Mouse (Mus musculus): ENCODE measurements at regions not wholly inside any gene's neighbourhood (a gene's known extent, or its start where the extent isn't known, plus 50 kb on each side); places are given as distances from the start of the nearest gene placed in this dataset.

- no peak for DNase-seq
- 10% methylated on average over 8 of the region's 8 CpGs for WGBS
- no peak for TF ChIP-seq CTCF (IDR thresholded peaks at IDR 0.05; ENCODE audit: insufficient read depth, low read length)
- no peak for TF ChIP-seq POLR2A (IDR thresholded peaks at IDR 0.05; ENCODE audit: borderline replicate concordance, extremely low read depth, low read depth, low read length)
- no peak overlapping the region for H3K4me3 ChIP-seq (replicated peaks; ENCODE audit: extremely low read depth, low read depth, low read length)
- H3K4me1 ChIP-seq (ENCODE audit: control insufficient read depth, insufficient read depth, low read length) = no peaks in the 10 kb centered on the region
Measured at GRCm38 (mm10) chr7:36133658-36134143, 330.9 kb upstream of the Zfp507 start.

- TF ChIP-seq POLR2A (IDR thresholded peaks at IDR 0.05; ENCODE audit: borderline replicate concordance, extremely low read depth, low read depth, low read length) (no peak), CTCF (IDR thresholded peaks at IDR 0.05; ENCODE audit: insufficient read depth, low read length) (no peak)
- H3K4me1 ChIP-seq (ENCODE audit: control insufficient read depth, insufficient read depth, low read length) = no peaks in the 10 kb centered on the region
- no peak overlapping the region for H3K4me3 ChIP-seq (replicated peaks; ENCODE audit: extremely low read depth, low read depth, low read length)
- no peak for DNase-seq
- 78% methylated on average over 11 of the region's 11 CpGs for WGBS
Measured at GRCm38 (mm10) chr7:36133026-36133425, 330.2 kb upstream of the Zfp507 start.

- TF ChIP-seq POLR2A (IDR thresholded peaks at IDR 0.05; ENCODE audit: borderline replicate concordance, extremely low read depth, low read depth, low read length) = no peak
- no peak for TF ChIP-seq CTCF (IDR thresholded peaks at IDR 0.05; ENCODE audit: insufficient read depth, low read length)
- Histone ChIP-seq H3K4me1 (ENCODE audit: control insufficient read depth, insufficient read depth, low read length) (no peaks in the 10 kb centered on the region), H3K4me3 (replicated peaks; ENCODE audit: extremely low read depth, low read depth, low read length) (no peak overlapping the region)
- no peak for DNase-seq
- WGBS = 42% methylated on average over 1 of the region's 1 CpGs
Measured at GRCm38 (mm10) chr7:36132569-36132968, 329.8 kb upstream of the Zfp507 start.

- Histone ChIP-seq H3K4me1 (ENCODE audit: control insufficient read depth, insufficient read depth, low read length) (no peaks in the 10 kb centered on the region), H3K4me3 (replicated peaks; ENCODE audit: extremely low read depth, low read depth, low read length) (no peak overlapping the region)
- DNase-seq = no peak
- TF ChIP-seq CTCF (IDR thresholded peaks at IDR 0.05; ENCODE audit: insufficient read depth, low read length) = no peak
- 84% methylated on average over 4 of the region's 4 CpGs for WGBS
Measured at GRCm38 (mm10) chr7:36097054-36097453, 294.3 kb upstream of the Zfp507 start.

- no peak for DNase-seq
- 45% methylated on average over 20 of the region's 20 CpGs for WGBS
- no peaks in the 10 kb centered on the region for H3K4me1 ChIP-seq (ENCODE audit: control insufficient read depth, insufficient read depth, low read length)
- TF ChIP-seq CTCF (IDR thresholded peaks at IDR 0.05; ENCODE audit: insufficient read depth, low read length) (no peak), POLR2A (IDR thresholded peaks at IDR 0.05; ENCODE audit: borderline replicate concordance, extremely low read depth, low read depth, low read length) (no peak)
- no peak overlapping the region for H3K4me3 ChIP-seq (replicated peaks; ENCODE audit: extremely low read depth, low read depth, low read length)
Measured at GRCm38 (mm10) chr7:36095258-36096130, 292.7 kb upstream of the Zfp507 start.

GRCm38 (mm10) chr7:36091132-36091531, 288.3 kb upstream of the Zfp507 start:
- Histone ChIP-seq H3K4me3 (replicated peaks; ENCODE audit: extremely low read depth, low read depth, low read length) (no peak overlapping the region), H3K4me1 (ENCODE audit: control insufficient read depth, insufficient read depth, low read length) (no peaks in the 10 kb centered on the region)
- WGBS = 44% methylated on average over 9 of the region's 9 CpGs
- TF ChIP-seq POLR2A (IDR thresholded peaks at IDR 0.05; ENCODE audit: borderline replicate concordance, extremely low read depth, low read depth, low read length) = no peak
- no peak for TF ChIP-seq CTCF (IDR thresholded peaks at IDR 0.05; ENCODE audit: insufficient read depth, low read length)
- no peak for DNase-seq

GRCm38 (mm10) chr7:36090291-36091123, 287.7 kb upstream of the Zfp507 start:
- DNase-seq = no peak
- Histone ChIP-seq H3K4me3 (replicated peaks; ENCODE audit: extremely low read depth, low read depth, low read length) (no peak overlapping the region), H3K4me1 (ENCODE audit: control insufficient read depth, insufficient read depth, low read length) (no peaks in the 10 kb centered on the region)
- TF ChIP-seq CTCF (IDR thresholded peaks at IDR 0.05; ENCODE audit: insufficient read depth, low read length) (no peak), POLR2A (IDR thresholded peaks at IDR 0.05; ENCODE audit: borderline replicate concordance, extremely low read depth, low read depth, low read length) (no peak)
- WGBS = 23% methylated on average over 22 of the region's 22 CpGs

- DNase-seq = no peak
- no peaks in the 10 kb centered on the region for H3K4me1 ChIP-seq (ENCODE audit: control insufficient read depth, insufficient read depth, low read length)
- 86% methylated on average over 6 of the region's 6 CpGs for WGBS
- TF ChIP-seq POLR2A (IDR thresholded peaks at IDR 0.05; ENCODE audit: borderline replicate concordance, extremely low read depth, low read depth, low read length) (no peak), CTCF (IDR thresholded peaks at IDR 0.05; ENCODE audit: insufficient read depth, low read length) (no peak)
- H3K4me3 ChIP-seq (replicated peaks; ENCODE audit: extremely low read depth, low read depth, low read length) = no peak overlapping the region
Measured at GRCm38 (mm10) chr7:36087598-36087997, 284.8 kb upstream of the Zfp507 start.

GRCm38 (mm10) chr7:36078666-36079065, 275.9 kb upstream of the Zfp507 start:
- H3K4me1 ChIP-seq (ENCODE audit: control insufficient read depth, insufficient read depth, low read length) = no peaks in the 10 kb centered on the region
- no peak for TF ChIP-seq POLR2A (IDR thresholded peaks at IDR 0.05; ENCODE audit: borderline replicate concordance, extremely low read depth, low read depth, low read length)
- no peak for TF ChIP-seq CTCF (IDR thresholded peaks at IDR 0.05; ENCODE audit: insufficient read depth, low read length)
- 48% methylated on average over 6 of the region's 6 CpGs for WGBS
- no peak overlapping the region for H3K4me3 ChIP-seq (replicated peaks; ENCODE audit: extremely low read depth, low read depth, low read length)
- DNase-seq = no peak
